Mouse (Mus musculus): ENCODE measurements around the gene Lif. TPM values are rescaled to one million over a fixed set of nuclear protein-coding genes. Genes with fewer than 3 reads are reported as not detected.

Gene Lif
- total RNA-seq, 4 experiments from 2014 or later: 0.19 to 1.3 (median 0.38) TPM

Other genes with a start within 250 kb of the Lif start
- gene Sec14l4, start 226.1 kb upstream of the Lif start, total RNA-seq (2022): under 1 TPM in 3 of 4 experiments, not detected in 1; 0.16 to 0.65 (median 0.20) TPM
- gene Sec14l3, start 192.7 kb upstream of the Lif start, total RNA-seq (2022): 1 to 10 TPM in 1 of 4 experiments, not detected in 3; 1.6 TPM
- 100 to 1,000 TPM; 128 to 167 (median 148) TPM for gene Mtfp1, start 162.1 kb upstream of the Lif start, total RNA-seq (2022)
- under 1 TPM; 0.41 to 0.82 (median 0.60) TPM for gene Sec14l2, start 134.1 kb upstream of the Lif start, total RNA-seq (2022)
- 10 to 100 TPM in 3 of 4 experiments, 1 to 10 TPM in 1; 10.0 to 14.2 (median 11.2) TPM for gene Rnf215, start 122.4 kb upstream of the Lif start, total RNA-seq (2022)
- gene Ccdc157, start 97.3 kb upstream of the Lif start, total RNA-seq (2022): 1 to 10 TPM; 3.0 to 4.2 (median 3.6) TPM
- gene Sf3a1, start 97.2 kb upstream of the Lif start, total RNA-seq (2022): 10 to 100 TPM; 25.8 to 34.5 (median 30.4) TPM
- 1 to 10 TPM; 7.6 to 9.2 (median 8.2) TPM for gene Tbc1d10a, start 70.8 kb upstream of the Lif start, total RNA-seq (2022)
- gene Castor1, start 39.3 kb upstream of the Lif start, total RNA-seq (2022): 1 to 10 TPM; 3.5 to 6.9 (median 4.8) TPM
- 1 to 10 TPM in 1 of 4 experiments, not detected in 3; 1.6 TPM for gene Osm, start 21.1 kb upstream of the Lif start, total RNA-seq (2022)
- gene Hormad2, start 183.5 kb downstream of the Lif start, total RNA-seq (2022): not detected

Measured in heart, adult 8-10 months (tissue).